Mouse (Mus musculus): ENCODE results near the gene Plekhh3.

Plekhh3 gene

DNA sequence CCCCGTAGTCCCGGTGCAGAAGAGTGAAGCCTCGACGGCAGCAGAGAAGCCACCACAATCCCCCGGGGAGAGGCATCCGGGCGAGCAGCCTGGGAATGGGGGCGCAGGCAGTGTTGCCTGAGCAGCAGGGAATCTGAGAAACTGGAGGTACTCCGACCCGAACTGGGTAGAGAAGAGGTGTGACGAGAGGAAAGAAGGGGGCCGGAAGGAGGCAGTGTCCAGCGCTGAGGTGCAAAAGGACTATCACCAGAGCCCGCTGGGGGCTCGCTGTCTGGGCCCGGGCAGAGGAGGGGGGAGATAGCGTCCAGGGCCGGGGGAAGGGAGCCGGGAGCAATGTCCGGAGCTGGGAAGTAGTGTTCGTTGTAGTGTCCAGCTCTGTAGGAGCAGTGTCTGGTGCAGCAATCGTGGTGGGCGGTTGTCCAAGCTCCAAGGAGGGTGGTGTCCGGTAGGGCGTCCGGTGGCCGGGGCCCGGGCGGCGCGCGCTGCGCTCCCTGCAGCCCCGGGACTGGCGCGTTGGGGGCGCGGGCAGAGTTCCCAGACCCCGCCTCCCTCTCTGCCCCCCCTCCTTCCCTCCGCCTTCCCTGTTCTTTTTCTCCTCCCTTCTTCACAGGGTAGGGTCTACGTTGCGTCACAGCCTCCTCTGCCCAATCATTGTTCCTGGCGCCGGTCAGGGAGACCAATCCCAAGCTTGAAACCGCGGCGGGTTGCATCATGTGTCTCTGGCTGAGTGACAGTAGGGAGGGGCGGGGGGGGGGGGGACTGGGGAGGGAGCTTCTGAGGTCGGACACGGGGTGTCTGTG is at the start of gene Plekhh3:
Gene Plekhh3, minus strand, starts transcription at position 541 of the 800 bp plus-strand sequence.
- peak; percentile 95 for DNase-seq (ENCODE audit: extremely low spot score)

DNA sequence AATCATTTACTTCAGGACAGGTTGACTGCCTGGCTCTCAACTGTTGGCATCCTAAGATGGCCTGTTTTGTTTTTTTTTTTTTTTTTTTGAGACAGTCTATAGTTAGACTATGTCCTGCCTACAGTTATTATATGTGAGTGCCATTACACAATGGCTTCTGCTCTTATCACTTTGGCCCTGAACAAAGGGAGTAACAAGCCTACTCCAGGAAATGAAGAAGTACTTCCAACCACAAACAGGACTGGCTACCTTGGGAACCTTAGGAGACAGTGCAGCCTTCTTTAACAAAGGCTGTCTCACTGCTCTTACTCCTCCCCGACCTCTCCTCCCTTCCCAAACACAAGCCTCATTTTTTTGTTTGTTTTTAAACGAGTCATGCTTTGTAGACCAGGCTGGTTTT is 49.7 kb upstream of the Plekhh3 start:
- DNase-seq (ENCODE audit: extremely low spot score), result no peak

DNA sequence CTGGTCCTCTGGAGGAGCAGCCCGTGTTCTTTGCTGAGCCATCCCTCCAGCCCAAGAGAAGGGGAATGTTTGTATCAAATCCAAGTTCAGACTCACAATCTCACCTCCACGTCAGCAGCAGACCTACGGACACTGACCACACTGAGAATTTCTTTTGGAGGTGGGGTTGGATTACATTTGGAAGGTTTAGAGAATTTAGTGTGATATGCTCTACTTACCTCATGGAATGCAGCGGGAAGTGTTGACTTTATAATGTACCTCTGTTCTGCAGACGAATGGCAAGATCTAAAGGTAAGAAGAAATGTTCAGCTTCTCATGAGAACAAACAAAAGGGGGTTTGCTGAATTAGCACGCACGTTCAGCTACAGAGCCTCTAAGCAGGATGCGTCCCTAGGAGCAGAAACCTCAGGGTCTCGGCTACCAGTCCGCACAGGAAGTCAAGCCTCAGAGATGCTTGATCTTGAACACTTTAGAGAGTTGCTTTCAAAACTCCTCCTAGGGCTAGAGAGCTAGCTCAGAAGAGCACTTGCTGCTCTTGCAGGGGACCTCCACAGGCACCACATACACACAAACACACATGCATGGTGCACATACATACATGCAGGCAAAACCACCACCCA is 47.4 kb upstream of the Plekhh3 start:
- DNase-seq (ENCODE audit: extremely low spot score), result no peak

GRCm38 (mm10) chr11:101216936-101217335 is 45.8 kb upstream of the Plekhh3 start:
- no peak for DNase-seq (ENCODE audit: extremely low spot score)

DNA sequence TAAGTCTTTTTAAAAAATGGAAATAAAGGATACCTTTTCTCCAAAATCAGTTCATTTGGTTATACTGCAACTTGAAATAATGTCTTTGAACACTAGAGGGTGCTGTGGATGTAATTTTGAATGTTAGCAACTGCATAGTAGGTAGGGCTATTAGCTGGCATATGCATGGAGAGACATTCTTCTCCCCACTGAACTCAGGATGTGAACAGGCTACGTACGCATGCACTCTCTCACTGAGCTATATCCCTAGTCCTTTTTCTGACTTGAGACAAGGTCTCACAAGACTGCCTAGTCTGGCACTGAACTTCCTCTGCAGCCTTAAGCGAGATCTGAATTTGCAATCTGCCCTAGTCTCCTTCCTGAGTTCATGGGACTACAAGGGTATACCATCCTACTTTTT is 40.8 kb upstream of the Plekhh3 start:
- peak; percentile 76 for DNase-seq (ENCODE audit: extremely low spot score)

DNA sequence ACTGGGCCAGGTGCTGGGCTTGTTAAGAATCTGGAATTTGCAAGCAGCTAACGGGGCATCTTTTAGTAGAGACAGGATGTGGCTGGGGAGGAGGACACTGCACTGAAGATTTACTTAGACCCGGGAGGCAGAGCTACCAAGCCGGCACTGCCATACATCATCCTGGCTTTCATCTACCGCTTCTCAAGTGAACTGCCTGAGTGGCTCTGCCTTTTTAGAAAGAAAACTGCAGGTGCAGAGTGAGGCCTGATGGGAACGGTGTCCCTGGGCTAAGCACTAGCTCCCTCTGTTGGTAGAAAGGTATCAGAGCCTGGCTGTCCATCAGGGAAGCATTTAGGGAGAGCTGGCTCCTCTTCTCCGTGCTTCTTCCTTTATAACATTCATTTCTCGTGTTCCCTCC is 29.8 kb upstream of the Plekhh3 start:
- DNase-seq (ENCODE audit: extremely low spot score), result peak; percentile 43

GRCm38 (mm10) chr11:101199555-101199954 is 28.4 kb upstream of the Plekhh3 start:
- no peak for DNase-seq (ENCODE audit: extremely low spot score)

DNA sequence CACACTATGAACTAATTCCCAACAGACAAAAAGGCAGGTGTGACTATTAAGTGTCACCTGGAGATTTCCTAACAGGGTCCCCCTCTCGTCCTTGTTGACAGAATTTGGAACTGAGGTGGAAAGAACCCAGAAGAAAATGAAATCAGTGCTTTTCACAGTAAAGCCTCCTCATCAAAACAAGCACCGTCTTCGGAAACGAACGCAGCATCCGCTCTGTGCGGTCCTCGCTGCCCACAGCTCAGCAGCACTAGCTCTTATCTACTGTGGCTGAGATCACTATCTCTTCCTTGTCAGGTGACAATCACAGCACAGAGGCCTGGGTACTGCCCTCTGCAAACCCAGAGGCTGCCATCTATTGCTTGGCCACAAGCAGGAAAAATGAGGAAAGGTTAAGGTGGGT is 25.0 kb upstream of the Plekhh3 start:
- no peak for DNase-seq (ENCODE audit: extremely low spot score)

DNA sequence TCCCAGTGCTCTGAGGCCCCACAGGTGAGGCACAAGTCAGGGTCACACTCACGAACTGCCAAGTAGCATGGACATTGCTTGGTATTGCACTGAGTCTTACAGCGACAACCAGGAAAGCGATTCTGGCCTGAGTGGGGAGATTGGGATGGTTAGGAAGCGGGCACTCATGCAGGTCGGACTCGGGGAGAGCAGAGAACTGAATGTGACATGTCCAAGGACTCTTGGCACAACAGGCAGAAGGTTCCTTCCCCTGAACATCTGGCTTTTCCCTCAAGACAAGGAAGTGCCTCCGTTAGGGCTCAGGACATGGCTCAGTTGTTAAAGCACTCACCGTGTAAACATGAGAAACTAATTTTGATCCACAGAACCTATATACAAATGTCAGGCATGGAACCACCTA is 24.4 kb upstream of the Plekhh3 start:
- DNase-seq (ENCODE audit: extremely low spot score), result no peak

- DNase-seq (ENCODE audit: extremely low spot score), result no peak
These were observed 23.9 kb upstream of the Plekhh3 start for GRCm38 (mm10) chr11:101195101-101195500.

- no peak for DNase-seq (ENCODE audit: extremely low spot score)
These were observed 23.5 kb upstream of the Plekhh3 start for GRCm38 (mm10) chr11:101194643-101195042.

- DNase-seq (ENCODE audit: extremely low spot score), result no peak
These were observed 23.0 kb upstream of the Plekhh3 start for GRCm38 (mm10) chr11:101194137-101194536.

- no peak for DNase-seq (ENCODE audit: extremely low spot score)
These were observed 21.9 kb upstream of the Plekhh3 start for GRCm38 (mm10) chr11:101193076-101193475.

DNA sequence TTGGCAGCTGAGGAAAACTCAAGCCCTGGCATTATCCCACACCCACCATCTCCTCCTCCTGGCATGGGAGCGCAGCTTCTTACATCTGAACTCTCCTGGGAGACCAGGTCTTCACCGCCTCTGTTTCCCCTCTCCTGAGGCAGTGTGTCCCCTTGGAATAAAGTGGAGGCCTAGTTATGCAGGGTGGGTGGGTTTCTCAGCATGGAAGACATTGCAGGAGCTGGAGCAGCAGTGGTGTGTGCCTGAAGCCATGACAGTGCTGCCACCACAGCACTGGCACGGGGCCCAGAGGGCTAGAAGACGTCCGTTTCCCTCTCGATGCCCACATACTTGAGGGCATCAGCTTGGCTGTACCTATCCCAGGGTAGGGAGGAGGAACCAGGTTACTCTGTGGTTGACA is 21.5 kb upstream of the Plekhh3 start:
- DNase-seq (ENCODE audit: extremely low spot score), result no peak

- no peak for DNase-seq (ENCODE audit: extremely low spot score)
These were observed 20.8 kb upstream of the Plekhh3 start for GRCm38 (mm10) chr11:101191919-101192470.

DNA sequence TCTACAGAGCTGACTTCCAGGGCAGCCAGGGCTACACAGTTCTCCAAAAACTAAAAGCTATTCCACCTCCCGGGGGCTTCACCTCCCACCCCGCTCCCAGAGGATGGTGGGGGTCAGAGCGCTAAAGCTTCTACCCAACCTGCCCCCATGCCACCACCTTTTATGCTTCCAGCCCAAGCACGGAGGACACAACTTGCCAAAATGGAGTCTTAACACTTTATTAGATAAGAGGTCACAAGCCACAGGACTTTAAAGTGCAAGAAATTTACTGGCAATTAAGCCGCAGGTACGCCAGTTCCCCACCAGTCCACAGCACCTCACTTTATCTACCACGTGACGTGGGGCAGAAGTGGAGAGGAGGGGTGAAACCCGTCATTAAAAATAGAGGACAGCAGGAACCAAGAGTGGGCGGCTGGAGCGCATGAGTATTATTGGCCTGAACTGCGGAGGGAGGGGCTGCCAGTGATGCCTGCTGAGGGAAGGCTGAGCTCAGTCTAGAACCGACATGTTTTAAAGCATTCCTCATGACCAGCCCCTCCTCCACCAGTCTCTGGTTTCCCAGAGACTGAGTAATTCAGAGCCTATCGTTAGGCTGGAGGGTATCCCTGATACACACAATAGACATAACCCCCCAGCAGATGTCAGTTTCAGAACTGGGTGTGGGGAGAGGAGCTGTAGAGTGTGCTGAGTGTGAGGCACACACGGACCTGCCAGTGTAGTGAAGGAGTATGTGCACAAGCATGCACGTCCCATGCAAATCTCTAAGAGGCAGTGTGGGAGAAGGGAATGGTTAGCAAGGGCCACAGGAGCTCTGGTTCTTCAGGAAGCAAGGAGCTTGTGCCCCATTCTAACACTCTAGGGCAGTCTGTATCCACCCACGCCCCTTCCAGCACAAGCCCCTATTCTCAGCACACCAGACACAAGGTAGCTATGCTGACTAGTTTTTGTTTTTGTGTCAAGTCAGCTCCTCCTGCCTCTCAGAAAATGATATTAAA is 20.1 kb upstream of the Plekhh3 start:
- DNase-seq (ENCODE audit: extremely low spot score), result no peak

GRCm38 (mm10) chr11:101190181-101190912 is 19.2 kb upstream of the Plekhh3 start:
- no peak for DNase-seq (ENCODE audit: extremely low spot score)

- peak; percentile 65 for DNase-seq (ENCODE audit: extremely low spot score)
These were observed 18.5 kb upstream of the Plekhh3 start for GRCm38 (mm10) chr11:101189495-101190180.

DNA sequence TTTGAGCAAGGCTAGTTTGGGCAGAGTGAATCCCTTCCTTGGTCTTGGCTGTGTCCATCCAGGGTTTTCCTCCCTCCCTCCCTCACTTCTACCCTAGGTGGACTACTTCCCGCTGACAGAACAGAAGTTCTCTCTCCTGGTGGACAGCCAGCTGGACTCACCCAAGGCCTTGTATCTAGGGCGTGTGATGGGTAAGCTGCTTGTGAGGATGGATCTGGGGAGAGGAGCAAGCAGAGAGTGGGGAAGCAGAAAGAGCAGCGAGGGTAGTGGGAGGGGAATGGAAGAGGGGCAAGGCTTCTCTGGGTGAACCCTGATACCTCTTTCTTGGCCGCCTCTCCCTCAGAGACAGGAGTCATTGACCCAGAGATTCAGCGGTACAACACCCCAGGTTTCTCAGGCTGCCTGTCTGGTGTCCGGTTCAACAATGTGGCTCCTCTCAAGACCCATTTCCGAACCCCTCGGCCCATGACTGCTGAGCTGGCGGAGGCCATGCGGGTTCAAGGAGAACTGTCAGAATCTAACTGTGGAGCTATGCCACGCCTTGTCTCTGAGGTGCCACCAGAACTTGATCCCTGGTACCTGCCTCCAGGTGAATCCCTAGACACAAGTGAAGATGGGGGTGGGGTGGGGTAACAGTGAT is 17.1 kb upstream of the Plekhh3 start:
- no peak for DNase-seq (ENCODE audit: extremely low spot score)

GRCm38 (mm10) chr11:101187541-101187940 is 16.4 kb upstream of the Plekhh3 start:
- DNase-seq (ENCODE audit: extremely low spot score), result no peak

All from embryo, embryonic 9.5 days (tissue).